Mouse (Mus musculus): ENCODE data around the gene Sike1. TPM values are rescaled to one million over a fixed set of nuclear protein-coding genes. Genes with fewer than 3 reads are reported as not detected.

Sike1 gene
- polyA plus RNA-seq, 1 experiment from 2014 or later, result 53.5 TPM

GRCm38 (mm10) chr3:102979550-102980348 lies 15.8 kb upstream of the Sike1 start:
- ATAC-seq (ENCODE audit: low FRiP score, low TSS enrichment), result no peak
- no peak overlapping the region for H3K4me2 ChIP-seq (replicated peaks; ENCODE audit: low read depth, low read length)

GRCm38 (mm10) chr3:102980349-102980736 lies 15.2 kb upstream of the Sike1 start:
- 67% methylated on average over 3 of the region's 3 CpGs for WGBS
- Histone ChIP-seq H3K9me3 (ENCODE audit: low read length) (no peaks in the 10 kb centered on the region), H3K27ac (ENCODE audit: low read length) (no peak overlapping the region), H3K4me1 (ENCODE audit: insufficient read depth, low read length) (no peaks in the 10 kb centered on the region), H3K27me3 (ENCODE audit: insufficient read depth, low read length) (no peaks in the 10 kb centered on the region), H3K9ac (replicated peaks; ENCODE audit: low read length) (no peak overlapping the region), H3K4me3 (ENCODE audit: low read length) (no peak overlapping the region), H3K36me3 (ENCODE audit: insufficient read depth, low read length) (no peaks in the 10 kb centered on the region), H3K4me2 (replicated peaks; ENCODE audit: low read depth, low read length) (no peak overlapping the region)
- ATAC-seq (ENCODE audit: low FRiP score, low TSS enrichment), result no peak

More at GRCm38 (mm10) chr3:102979550-102980348, 15.8 kb upstream of the Sike1 start:
- no peaks in the 10 kb centered on the region for H3K4me1 ChIP-seq (ENCODE audit: insufficient read depth, low read length)
- H3K9ac ChIP-seq (replicated peaks; ENCODE audit: low read length), result no peak overlapping the region
- H3K4me3 ChIP-seq (ENCODE audit: low read length), result no peak overlapping the region
- H3K36me3 ChIP-seq (ENCODE audit: insufficient read depth, low read length), result no peaks in the 10 kb centered on the region
- 48% methylated on average over 10 of the region's 10 CpGs for WGBS
- no peaks in the 10 kb centered on the region for H3K9me3 ChIP-seq (ENCODE audit: low read length)
- H3K27me3 ChIP-seq (ENCODE audit: insufficient read depth, low read length), result no peaks in the 10 kb centered on the region
- no peak overlapping the region for H3K27ac ChIP-seq (ENCODE audit: low read length)

- no peaks in the 10 kb centered on the region for H3K27me3 ChIP-seq (ENCODE audit: insufficient read depth, low read length)
- no peak overlapping the region for H3K9ac ChIP-seq (replicated peaks; ENCODE audit: low read length)
- WGBS, result 70% methylated on average over 8 of the region's 8 CpGs
- H3K4me1 ChIP-seq (ENCODE audit: insufficient read depth, low read length), result peaks cover 5% of the 10 kb centered on the region
- H3K4me3 ChIP-seq (ENCODE audit: low read length), result no peak overlapping the region
- H3K4me2 ChIP-seq (replicated peaks; ENCODE audit: low read depth, low read length), result no peak overlapping the region
- H3K9me3 ChIP-seq (ENCODE audit: low read length), result no peaks in the 10 kb centered on the region
- no peaks in the 10 kb centered on the region for H3K36me3 ChIP-seq (ENCODE audit: insufficient read depth, low read length)
- no peak overlapping the region for H3K27ac ChIP-seq (ENCODE audit: low read length)
- no peak for ATAC-seq (ENCODE audit: low FRiP score, low TSS enrichment)
Measured at GRCm38 (mm10) chr3:102991041-102991440, 4.5 kb upstream of the Sike1 start.

GRCm38 (mm10) chr3:102992936-102993335 lies 2.6 kb upstream of the Sike1 start:
- no peak overlapping the region for H3K4me2 ChIP-seq (replicated peaks; ENCODE audit: low read depth, low read length)
- H3K27ac ChIP-seq (ENCODE audit: low read length), result no peak overlapping the region
- no peaks in the 10 kb centered on the region for H3K9me3 ChIP-seq (ENCODE audit: low read length)
- H3K4me1 ChIP-seq (ENCODE audit: insufficient read depth, low read length), result peaks cover 21% of the 10 kb centered on the region
- no peak overlapping the region for H3K9ac ChIP-seq (replicated peaks; ENCODE audit: low read length)
- 38% methylated on average over 3 of the region's 3 CpGs for WGBS
- no peak overlapping the region for H3K4me3 ChIP-seq (ENCODE audit: low read length)
- no peaks in the 10 kb centered on the region for H3K27me3 ChIP-seq (ENCODE audit: insufficient read depth, low read length)
- ATAC-seq (ENCODE audit: low FRiP score, low TSS enrichment), result no peak
- no peaks in the 10 kb centered on the region for H3K36me3 ChIP-seq (ENCODE audit: insufficient read depth, low read length)

- H3K36me3 ChIP-seq (ENCODE audit: insufficient read depth, low read length), result peaks cover 18% of the 10 kb centered on the region
- peaks cover under 1% of the 10 kb centered on the region; the same call in 1 of the 2 replicates for H3K9me3 ChIP-seq (ENCODE audit: low read length)
- H3K9ac ChIP-seq (replicated peaks; ENCODE audit: low read length), result peak overlapping the region; percentile 91
- H3K27ac ChIP-seq (ENCODE audit: low read length), result peak overlapping the region; percentile 96
- H3K4me3 ChIP-seq (ENCODE audit: low read length), result peak overlapping the region; percentile 81
- ATAC-seq (ENCODE audit: low FRiP score, low TSS enrichment), result no peak
- H3K4me2 ChIP-seq (replicated peaks; ENCODE audit: low read depth, low read length), result peak overlapping the region; percentile 72
- H3K4me1 ChIP-seq (ENCODE audit: insufficient read depth, low read length), result peaks cover 21% of the 10 kb centered on the region
- WGBS, result 48% methylated on average over 7 of the region's 7 CpGs
- no peaks in the 10 kb centered on the region for H3K27me3 ChIP-seq (ENCODE audit: insufficient read depth, low read length)
Measured at GRCm38 (mm10) chr3:102995233-102995604, 289 bp upstream of the Sike1 start.

GRCm38 (mm10) chr3:102997036-102997435 lies 1.5 kb downstream of the Sike1 start:
- WGBS, result 71% methylated on average over 10 of the region's 10 CpGs
- Histone ChIP-seq H3K27me3 (ENCODE audit: insufficient read depth, low read length) (no peaks in the 10 kb centered on the region), H3K27ac (ENCODE audit: low read length) (peak overlapping the region; percentile 14; the same call in 1 of the 2 replicates), H3K36me3 (ENCODE audit: insufficient read depth, low read length) (peaks cover 32% of the 10 kb centered on the region), H3K9me3 (ENCODE audit: low read length) (peaks cover 2% of the 10 kb centered on the region; the same call in 1 of the 2 replicates), H3K4me3 (ENCODE audit: low read length) (no peak overlapping the region), H3K9ac (replicated peaks; ENCODE audit: low read length) (no peak overlapping the region), H3K4me1 (ENCODE audit: insufficient read depth, low read length) (peaks cover 21% of the 10 kb centered on the region), H3K4me2 (replicated peaks; ENCODE audit: low read depth, low read length) (no peak overlapping the region)
- no peak for ATAC-seq (ENCODE audit: low FRiP score, low TSS enrichment)

- 33% methylated on average over 3 of the region's 3 CpGs for WGBS
- Histone ChIP-seq H3K27me3 (ENCODE audit: insufficient read depth, low read length) (no peaks in the 10 kb centered on the region), H3K4me2 (replicated peaks; ENCODE audit: low read depth, low read length) (no peak overlapping the region), H3K4me1 (ENCODE audit: insufficient read depth, low read length) (peaks cover 21% of the 10 kb centered on the region), H3K9me3 (ENCODE audit: low read length) (peaks cover 2% of the 10 kb centered on the region; the same call in 1 of the 2 replicates), H3K4me3 (ENCODE audit: low read length) (no peak overlapping the region), H3K36me3 (ENCODE audit: insufficient read depth, low read length) (peaks cover 37% of the 10 kb centered on the region), H3K27ac (ENCODE audit: low read length) (no peak overlapping the region), H3K9ac (replicated peaks; ENCODE audit: low read length) (no peak overlapping the region)
- no peak for ATAC-seq (ENCODE audit: low FRiP score, low TSS enrichment)
Measured at GRCm38 (mm10) chr3:102997591-102997990, 2.1 kb downstream of the Sike1 start.

GRCm38 (mm10) chr3:103001595-103001994 lies 6.1 kb downstream of the Sike1 start:
- H3K27ac ChIP-seq (ENCODE audit: low read length), result no peak overlapping the region
- no peaks in the 10 kb centered on the region for H3K27me3 ChIP-seq (ENCODE audit: insufficient read depth, low read length)
- H3K9ac ChIP-seq (replicated peaks; ENCODE audit: low read length), result no peak overlapping the region
- H3K9me3 ChIP-seq (ENCODE audit: low read length), result peaks cover 2% of the 10 kb centered on the region; the same call in 1 of the 2 replicates
- H3K4me3 ChIP-seq (ENCODE audit: low read length), result no peak overlapping the region
- peaks cover 43% of the 10 kb centered on the region for H3K36me3 ChIP-seq (ENCODE audit: insufficient read depth, low read length)
- H3K4me2 ChIP-seq (replicated peaks; ENCODE audit: low read depth, low read length), result no peak overlapping the region
- 87% methylated on average over 7 of the region's 7 CpGs for WGBS
- no peak for ATAC-seq (ENCODE audit: low FRiP score, low TSS enrichment)
- peaks cover 11% of the 10 kb centered on the region for H3K4me1 ChIP-seq (ENCODE audit: insufficient read depth, low read length)

- no peaks in the 10 kb centered on the region for H3K27me3 ChIP-seq (ENCODE audit: insufficient read depth, low read length)
- H3K9me3 ChIP-seq (ENCODE audit: low read length), result no peaks in the 10 kb centered on the region
- 86% methylated on average over 2 of the region's 2 CpGs for WGBS
- no peak overlapping the region for H3K9ac ChIP-seq (replicated peaks; ENCODE audit: low read length)
- ATAC-seq (ENCODE audit: low FRiP score, low TSS enrichment), result no peak
- H3K4me2 ChIP-seq (replicated peaks; ENCODE audit: low read depth, low read length), result no peak overlapping the region
- H3K4me3 ChIP-seq (ENCODE audit: low read length), result no peak overlapping the region
- no peak overlapping the region for H3K27ac ChIP-seq (ENCODE audit: low read length)
- peaks cover 10% of the 10 kb centered on the region for H3K4me1 ChIP-seq (ENCODE audit: insufficient read depth, low read length)
- no peaks in the 10 kb centered on the region for H3K36me3 ChIP-seq (ENCODE audit: insufficient read depth, low read length)
Measured at GRCm38 (mm10) chr3:103017350-103017749, 21.8 kb downstream of the Sike1 start.

GRCm38 (mm10) chr3:103019462-103019861 lies 24.0 kb downstream of the Sike1 start:
- Histone ChIP-seq H3K4me3 (ENCODE audit: low read length) (peak overlapping the region; percentile 96; the same call in 1 of the 2 replicates), H3K9ac (replicated peaks; ENCODE audit: low read length) (peak overlapping the region; percentile 99; the same call in 1 of the 2 replicates), H3K4me2 (replicated peaks; ENCODE audit: low read depth, low read length) (peak overlapping the region; percentile 65), H3K4me1 (ENCODE audit: insufficient read depth, low read length) (peaks cover 16% of the 10 kb centered on the region), H3K27me3 (ENCODE audit: insufficient read depth, low read length) (no peaks in the 10 kb centered on the region), H3K9me3 (ENCODE audit: low read length) (no peaks in the 10 kb centered on the region), H3K36me3 (ENCODE audit: insufficient read depth, low read length) (no peaks in the 10 kb centered on the region), H3K27ac (ENCODE audit: low read length) (peak overlapping the region; percentile 97)
- 92% methylated on average over 2 of the region's 2 CpGs for WGBS
- ATAC-seq (ENCODE audit: low FRiP score, low TSS enrichment), result no peak

Data from kidney, embryonic 16.5 days (tissue).